In genomic region chr19:6139701-6140100, GRCm38 (mm10) we compare ENCODE assay signal across 8 mouse cellular contexts. TPM values are rescaled to one million over a fixed set of nuclear protein-coding genes. Genes with fewer than 3 reads are reported as not detected.
DNase-seq lines count a peak whose midpoint lies in the region; ATAC-seq lines count a peak whose summit lies in the region.

No protein-coding gene starts in this region.

- H3K4me3 ChIP-seq in heart, embryonic 15.5 days = peak overlapping the region; percentile 70; the same call in 1 of the 2 replicates
- peak overlapping the region; percentile 68; the same call in 1 of the 2 replicates for H3K4me3 ChIP-seq in hindbrain, embryonic 12.5 days
- H3K4me3 ChIP-seq in midbrain, embryonic 12.5 days = peak overlapping the region; percentile 73

- peak overlapping the region; percentile 84 for H3K9ac ChIP-seq in heart, embryonic 15.5 days
- peak overlapping the region; percentile 85 for H3K9ac ChIP-seq in hindbrain, embryonic 12.5 days
- H3K9ac ChIP-seq in midbrain, embryonic 12.5 days (replicated peaks) = peak overlapping the region; percentile 83; the same call in 1 of the 2 replicates

- ATAC-seq in heart, embryonic 15.5 days (replicated peaks; ENCODE audit: insufficient number of reproducible peaks, insufficient read depth, low FRiP score, low read depth) = no peak
- ATAC-seq in hindbrain, embryonic 12.5 days (ENCODE audit: low FRiP score) = no peak
- no peak for ATAC-seq in midbrain, embryonic 12.5 days (ENCODE audit: low FRiP score, low read depth)

- no peaks in the 10 kb centered on the region for H3K27me3 ChIP-seq in heart, embryonic 15.5 days
- no peaks in the 10 kb centered on the region for H3K27me3 ChIP-seq in hindbrain, embryonic 12.5 days
- H3K27me3 ChIP-seq in midbrain, embryonic 12.5 days = no peaks in the 10 kb centered on the region

- DNase-seq in heart, adult 8-10 months (ENCODE audit: low spot score) = no peak
- DNase-seq in cerebellum, adult 8-10 months = peak; percentile 49
- no peak for DNase-seq in layer of hippocampus, postnatal 25 days (ENCODE audit: extremely low spot score in 1 of 2, low spot score in 1 of 2)
- no peak for DNase-seq in urinary bladder, postnatal 10 days (ENCODE audit: low spot score)
- DNase-seq in urinary bladder, postnatal 25 days (ENCODE audit: low spot score) = no peak

- H3K4me1 ChIP-seq in heart, embryonic 15.5 days (replicated peaks) = peaks cover 12% of the 10 kb centered on the region
- H3K4me1 ChIP-seq in hindbrain, embryonic 12.5 days = peaks cover 10% of the 10 kb centered on the region
- H3K4me1 ChIP-seq in midbrain, embryonic 12.5 days = peaks cover 9% of the 10 kb centered on the region

- no peak overlapping the region for H3K27ac ChIP-seq in heart, embryonic 15.5 days
- 0 out of 2 replicates have a peak overlapping the region, but pooled peaks have one; percentile 99 for H3K27ac ChIP-seq in hindbrain, embryonic 12.5 days
- no peak overlapping the region for H3K27ac ChIP-seq in midbrain, embryonic 12.5 days (replicated peaks)

- 0 out of 2 replicates have a peak, but pooled peaks cover 4% of the 10 kb centered on the region for H3K36me3 ChIP-seq in heart, embryonic 15.5 days
- peaks cover 30% of the 10 kb centered on the region for H3K36me3 ChIP-seq in hindbrain, embryonic 12.5 days
- peaks cover 29% of the 10 kb centered on the region for H3K36me3 ChIP-seq in midbrain, embryonic 12.5 days

- H3K4me2 ChIP-seq in heart, embryonic 15.5 days = peak overlapping the region; percentile 94; the same call in 1 of the 2 replicates
- peak overlapping the region; percentile 72 for H3K4me2 ChIP-seq in hindbrain, embryonic 12.5 days (replicated peaks)
- peak overlapping the region; percentile 82 for H3K4me2 ChIP-seq in midbrain, embryonic 12.5 days (replicated peaks)

- 90% methylated on average over 6 of the region's 6 CpGs for WGBS in heart, embryonic 15.5 days
- WGBS in hindbrain, embryonic 12.5 days = 93% methylated on average over 6 of the region's 6 CpGs
- WGBS in midbrain, embryonic 12.5 days = 97% methylated on average over 6 of the region's 6 CpGs

- no peaks in the 10 kb centered on the region for H3K9me3 ChIP-seq in heart, embryonic 15.5 days (replicated peaks)
- H3K9me3 ChIP-seq in hindbrain, embryonic 12.5 days (replicated peaks) = no peaks in the 10 kb centered on the region
- H3K9me3 ChIP-seq in midbrain, embryonic 12.5 days = no peaks in the 10 kb centered on the region

RNA-seq across cellular contexts. Expression of gene Batf2, which starts 1.1 kb away (rescaled TPM):
- 0.23 TPM in 1 of 2 replicates, not detected in the other for polyA plus RNA-seq in heart, embryonic 15.5 days (2015; fragmentation: Nextera tagmentation; extraction: Ambion mirVana)
- 1 to 10 TPM in 1 of 4 experiments, under 1 TPM in 3; 0.31 to 1.4 (median 0.43) TPM for total RNA-seq in heart, adult 8-10 months (2022)
- 0.22 TPM in 1 of 2 replicates, not detected in the other for polyA plus RNA-seq in hindbrain, embryonic 12.5 days (2016; fragmentation: Nextera tagmentation; extraction: Ambion mirVana)
- polyA plus RNA-seq in midbrain, embryonic 12.5 days (2016; fragmentation: Nextera tagmentation; extraction: Ambion mirVana) = not detected in 2 replicates
- total RNA-seq in layer of hippocampus, postnatal 25 days (2021) = under 1 TPM; 0.45 to 0.69 TPM

RNA-seq across cellular contexts. Expression of gene Arl2, which starts 1.6 kb away (rescaled TPM):
- polyA plus RNA-seq in heart, embryonic 15.5 days (2015; fragmentation: Nextera tagmentation; extraction: Ambion mirVana) = 74.7 and 81.8 TPM in 2 replicates
- total RNA-seq in heart, adult 8-10 months (2022) = 10 to 100 TPM; 77.6 to 82.7 (median 79.4) TPM
- polyA plus RNA-seq in hindbrain, embryonic 12.5 days (2016; fragmentation: Nextera tagmentation; extraction: Ambion mirVana) = 91.6 and 94.6 TPM in 2 replicates
- polyA plus RNA-seq in midbrain, embryonic 12.5 days (2016; fragmentation: Nextera tagmentation; extraction: Ambion mirVana) = 90.9 and 96.1 TPM in 2 replicates
- total RNA-seq in layer of hippocampus, postnatal 25 days (2021) = 10 to 100 TPM; 75.5 to 76.1 TPM

RNA-seq across cellular contexts. Expression of gene Snx15, which starts 11.6 kb away (rescaled TPM):
- polyA plus RNA-seq in heart, embryonic 15.5 days (2015; fragmentation: Nextera tagmentation; extraction: Ambion mirVana) = 19.8 and 25.9 TPM in 2 replicates
- 10 to 100 TPM; 14.8 to 18.0 (median 15.6) TPM for total RNA-seq in heart, adult 8-10 months (2022)
- 33.2 and 33.4 TPM in 2 replicates for polyA plus RNA-seq in hindbrain, embryonic 12.5 days (2016; fragmentation: Nextera tagmentation; extraction: Ambion mirVana)
- 29.7 and 30.5 TPM in 2 replicates for polyA plus RNA-seq in midbrain, embryonic 12.5 days (2016; fragmentation: Nextera tagmentation; extraction: Ambion mirVana)
- total RNA-seq in layer of hippocampus, postnatal 25 days (2021) = 10 to 100 TPM; 36.7 to 40.7 TPM

RNA-seq across cellular contexts. Expression of gene Sac3d1, which starts 21.3 kb away (rescaled TPM):
- polyA plus RNA-seq in heart, embryonic 15.5 days (2015; fragmentation: Nextera tagmentation; extraction: Ambion mirVana) = 28.1 and 38.1 TPM in 2 replicates
- 10 to 100 TPM in 1 of 4 experiments, 1 to 10 TPM in 3; 8.0 to 10.4 (median 9.0) TPM for total RNA-seq in heart, adult 8-10 months (2022)
- polyA plus RNA-seq in hindbrain, embryonic 12.5 days (2016; fragmentation: Nextera tagmentation; extraction: Ambion mirVana) = 47.9 and 48.3 TPM in 2 replicates
- polyA plus RNA-seq in midbrain, embryonic 12.5 days (2016; fragmentation: Nextera tagmentation; extraction: Ambion mirVana) = 49.7 and 50.8 TPM in 2 replicates
- 10 to 100 TPM; 15.5 to 17.9 TPM for total RNA-seq in layer of hippocampus, postnatal 25 days (2021)

RNA-seq across cellular contexts. Expression of gene Naaladl1, which starts 34.1 kb away (rescaled TPM):
- polyA plus RNA-seq in heart, embryonic 15.5 days (2015; fragmentation: Nextera tagmentation; extraction: Ambion mirVana) = 0.21 and 0.36 TPM in 2 replicates
- not detected for total RNA-seq in heart, adult 8-10 months (2022)
- polyA plus RNA-seq in hindbrain, embryonic 12.5 days (2016; fragmentation: Nextera tagmentation; extraction: Ambion mirVana) = 0.54 and 0.70 TPM in 2 replicates
- polyA plus RNA-seq in midbrain, embryonic 12.5 days (2016; fragmentation: Nextera tagmentation; extraction: Ambion mirVana) = 0.59 and 0.94 TPM in 2 replicates
- total RNA-seq in layer of hippocampus, postnatal 25 days (2021) = not detected
